Comparison of ENCODE assay signal across 8 mouse cellular contexts in genomic region chr8:70351035-70351999, GRCm38 (mm10). TPM values are rescaled to one million over a fixed set of nuclear protein-coding genes. Genes with fewer than 3 reads are reported as not detected.
DNase-seq lines count a peak whose midpoint lies in the region; ATAC-seq lines count a peak whose summit lies in the region.

No protein-coding gene starts in this region.

- H3K9ac ChIP-seq in neural tube, embryonic 11.5 days (ENCODE audit: low read length), result peak overlapping the region; percentile 94
- peak overlapping the region; percentile 80 for H3K9ac ChIP-seq in forebrain, embryonic 16.5 days (replicated peaks; ENCODE audit: low read depth, low read length)
- peak overlapping the region; percentile 99 for H3K9ac ChIP-seq in liver, embryonic 16.5 days (ENCODE audit: low read depth, low read length)

- peaks cover 2% of the 10 kb centered on the region; the same call in 1 of the 2 replicates for H3K36me3 ChIP-seq in neural tube, embryonic 11.5 days (ENCODE audit: control insufficient read depth, insufficient read depth, low read length)
- no peaks in the 10 kb centered on the region for H3K36me3 ChIP-seq in forebrain, embryonic 16.5 days (ENCODE audit: control insufficient read depth, insufficient read depth)
- peaks cover 15% of the 10 kb centered on the region for H3K36me3 ChIP-seq in liver, embryonic 16.5 days (ENCODE audit: control insufficient read depth, insufficient read depth)

- peak overlapping the region; percentile 93 for H3K4me3 ChIP-seq in neural tube, embryonic 11.5 days (ENCODE audit: low read depth, low read length)
- peak overlapping the region; percentile 99 for H3K4me3 ChIP-seq in forebrain, embryonic 16.5 days (replicated peaks; ENCODE audit: low read length)
- peak overlapping the region; percentile 96 for H3K4me3 ChIP-seq in liver, embryonic 16.5 days (ENCODE audit: low read depth, low read length)

- H3K27ac ChIP-seq in neural tube, embryonic 11.5 days (ENCODE audit: low read depth, low read length), result no peak overlapping the region
- H3K27ac ChIP-seq in forebrain, embryonic 16.5 days (ENCODE audit: low read length), result no peak overlapping the region
- peak overlapping the region; percentile 96 for H3K27ac ChIP-seq in liver, embryonic 16.5 days (ENCODE audit: low read length)

- H3K4me1 ChIP-seq in neural tube, embryonic 11.5 days (ENCODE audit: control insufficient read depth, insufficient read depth, low read length), result peaks cover 20% of the 10 kb centered on the region
- H3K4me1 ChIP-seq in forebrain, embryonic 16.5 days (replicated peaks; ENCODE audit: control insufficient read depth, insufficient read depth, low read length), result peaks cover 33% of the 10 kb centered on the region
- peaks cover 73% of the 10 kb centered on the region for H3K4me1 ChIP-seq in liver, embryonic 16.5 days (ENCODE audit: control insufficient read depth, low read depth, low read length)

- H3K9me3 ChIP-seq in neural tube, embryonic 11.5 days (ENCODE audit: control insufficient read depth, low read length), result no peaks in the 10 kb centered on the region
- no peaks in the 10 kb centered on the region for H3K9me3 ChIP-seq in forebrain, embryonic 16.5 days (ENCODE audit: control insufficient read depth, low read length)
- no peaks in the 10 kb centered on the region for H3K9me3 ChIP-seq in liver, embryonic 16.5 days (replicated peaks; ENCODE audit: control insufficient read depth, low read length)

- WGBS in neural tube, embryonic 11.5 days, result 64% methylated on average over 15 of the region's 15 CpGs
- WGBS in forebrain, embryonic 16.5 days, result 46% methylated on average over 15 of the region's 15 CpGs
- WGBS in liver, embryonic 16.5 days (ENCODE audit: insufficient replicate concordance), result 29% methylated on average over 15 of the region's 15 CpGs

- peak; percentile 29 for DNase-seq in CD4-positive, CD25-positive, alpha-beta regulatory T cell, adult 2 months (ENCODE audit: low read depth, low spot score)
- DNase-seq in neural tube, embryonic 11.5 days (ENCODE audit: low spot score), result no peak
- no peak for DNase-seq in neural tube, embryonic 10.5 days (ENCODE audit: extremely low spot score, low spot score)
- DNase-seq in urinary bladder, postnatal 10 days (ENCODE audit: low spot score), result no peak

- ATAC-seq in CD4-positive, CD25-positive, alpha-beta regulatory T cell, adult 4 months, result no peak
- no peak for ATAC-seq in neural tube, embryonic 11.5 days (ENCODE audit: insufficient read depth, low FRiP score, low TSS enrichment)
- no peak for ATAC-seq in forebrain, embryonic 16.5 days
- ATAC-seq in liver, embryonic 16.5 days (ENCODE audit: low read depth), result no peak
- ATAC-seq in granulocyte monocyte progenitor cell, adult 5-6 weeks (replicated peaks; ENCODE audit: poor library complexity, severe bottlenecking), result no peak

- H3K27me3 ChIP-seq in neural tube, embryonic 11.5 days (ENCODE audit: control insufficient read depth, insufficient read depth, low read length), result no peaks in the 10 kb centered on the region
- H3K27me3 ChIP-seq in forebrain, embryonic 16.5 days (replicated peaks; ENCODE audit: control insufficient read depth, insufficient read depth, low read length), result no peaks in the 10 kb centered on the region
- no peaks in the 10 kb centered on the region for H3K27me3 ChIP-seq in liver, embryonic 16.5 days (ENCODE audit: control insufficient read depth, insufficient read depth, low read depth, low read length)

- peak overlapping the region; percentile 95 for H3K4me2 ChIP-seq in neural tube, embryonic 11.5 days (ENCODE audit: low read depth)
- peak overlapping the region; percentile 94 for H3K4me2 ChIP-seq in forebrain, embryonic 16.5 days (ENCODE audit: low read length)
- peak overlapping the region; percentile 97 for H3K4me2 ChIP-seq in liver, embryonic 16.5 days (ENCODE audit: low read depth, low read length)

RNA-seq across cellular contexts. Expression of gene Upf1, which starts 1.8 kb away (rescaled TPM):
- polyA plus RNA-seq in CD4-positive, CD25-positive, alpha-beta regulatory T cell, adult 4 months (2017; shearing (Covaris generic)), result 10 to 100 TPM; 11.4 to 14.5 TPM
- 24.0 and 24.1 TPM in 2 replicates for polyA plus RNA-seq in neural tube, embryonic 11.5 days (2014; fragmentation: Nextera tagmentation; extraction: Ambion mirVana)
- 11.8 and 13.6 TPM in 2 replicates for polyA plus RNA-seq in forebrain, embryonic 16.5 days (2015; fragmentation: Nextera tagmentation; extraction: Ambion mirVana)
- polyA plus RNA-seq in liver, embryonic 16.5 days (2015; fragmentation: Nextera tagmentation; extraction: Ambion mirVana), result 5.5 and 5.6 TPM in 2 replicates
- total RNA-seq in granulocyte monocyte progenitor cell, adult 5-6 weeks (2014; fragmentation: Nextera tagmentation), result 30.6 and 33.7 TPM in 2 replicates
- 24.2 and 30.8 TPM in 2 replicates for total RNA-seq in granulocyte monocyte progenitor cell, adult 5-6 weeks (2017)

RNA-seq across cellular contexts. Expression of gene Gdf1, which starts 21.7 kb away (rescaled TPM):
- polyA plus RNA-seq in CD4-positive, CD25-positive, alpha-beta regulatory T cell, adult 4 months (2017; shearing (Covaris generic)), result under 1 TPM in 1 of 2 experiments, not detected in 1; 0.71 TPM
- 0.93 and 1.5 TPM in 2 replicates for polyA plus RNA-seq in neural tube, embryonic 11.5 days (2014; fragmentation: Nextera tagmentation; extraction: Ambion mirVana)
- polyA plus RNA-seq in forebrain, embryonic 16.5 days (2015; fragmentation: Nextera tagmentation; extraction: Ambion mirVana), result 3.9 and 5.8 TPM in 2 replicates
- polyA plus RNA-seq in liver, embryonic 16.5 days (2015; fragmentation: Nextera tagmentation; extraction: Ambion mirVana), result 0.18 and 0.34 TPM in 2 replicates
- total RNA-seq in granulocyte monocyte progenitor cell, adult 5-6 weeks (2014; fragmentation: Nextera tagmentation), result not detected in 2 replicates
- not detected in 2 replicates for total RNA-seq in granulocyte monocyte progenitor cell, adult 5-6 weeks (2017)

RNA-seq across cellular contexts. Expression of gene Comp, which starts 22.0 kb away (rescaled TPM):
- polyA plus RNA-seq in CD4-positive, CD25-positive, alpha-beta regulatory T cell, adult 4 months (2017; shearing (Covaris generic)), result under 1 TPM in 1 of 2 experiments, not detected in 1; 0.28 TPM
- polyA plus RNA-seq in neural tube, embryonic 11.5 days (2014; fragmentation: Nextera tagmentation; extraction: Ambion mirVana), result 0.16 and 0.32 TPM in 2 replicates
- polyA plus RNA-seq in forebrain, embryonic 16.5 days (2015; fragmentation: Nextera tagmentation; extraction: Ambion mirVana), result 0.51 and 0.75 TPM in 2 replicates
- 1.3 and 1.6 TPM in 2 replicates for polyA plus RNA-seq in liver, embryonic 16.5 days (2015; fragmentation: Nextera tagmentation; extraction: Ambion mirVana)
- total RNA-seq in granulocyte monocyte progenitor cell, adult 5-6 weeks (2014; fragmentation: Nextera tagmentation), result 0.88 TPM in 1 of 2 replicates, not detected in the other
- total RNA-seq in granulocyte monocyte progenitor cell, adult 5-6 weeks (2017), result not detected in 2 replicates

RNA-seq across cellular contexts. Expression of gene Cers1, which starts 35.7 kb away (rescaled TPM):
- not detected for polyA plus RNA-seq in CD4-positive, CD25-positive, alpha-beta regulatory T cell, adult 4 months (2017; shearing (Covaris generic))
- 6.8 and 6.9 TPM in 2 replicates for polyA plus RNA-seq in neural tube, embryonic 11.5 days (2014; fragmentation: Nextera tagmentation; extraction: Ambion mirVana)
- polyA plus RNA-seq in forebrain, embryonic 16.5 days (2015; fragmentation: Nextera tagmentation; extraction: Ambion mirVana), result 32.7 and 35.8 TPM in 2 replicates
- polyA plus RNA-seq in liver, embryonic 16.5 days (2015; fragmentation: Nextera tagmentation; extraction: Ambion mirVana), result 0.05 and 0.24 TPM in 2 replicates
- total RNA-seq in granulocyte monocyte progenitor cell, adult 5-6 weeks (2014; fragmentation: Nextera tagmentation), result not detected in 2 replicates
- not detected in 2 replicates for total RNA-seq in granulocyte monocyte progenitor cell, adult 5-6 weeks (2017)

RNA-seq across cellular contexts. Expression of gene Cope, which starts 49.0 kb away (rescaled TPM):
- polyA plus RNA-seq in CD4-positive, CD25-positive, alpha-beta regulatory T cell, adult 4 months (2017; shearing (Covaris generic)), result 100 to 1,000 TPM; 321 to 359 TPM
- polyA plus RNA-seq in neural tube, embryonic 11.5 days (2014; fragmentation: Nextera tagmentation; extraction: Ambion mirVana), result 272 and 283 TPM in 2 replicates
- 270 and 273 TPM in 2 replicates for polyA plus RNA-seq in forebrain, embryonic 16.5 days (2015; fragmentation: Nextera tagmentation; extraction: Ambion mirVana)
- 195 and 209 TPM in 2 replicates for polyA plus RNA-seq in liver, embryonic 16.5 days (2015; fragmentation: Nextera tagmentation; extraction: Ambion mirVana)
- total RNA-seq in granulocyte monocyte progenitor cell, adult 5-6 weeks (2014; fragmentation: Nextera tagmentation), result 209 and 240 TPM in 2 replicates
- total RNA-seq in granulocyte monocyte progenitor cell, adult 5-6 weeks (2017), result 132 and 155 TPM in 2 replicates
